Mouse (Mus musculus) urinary bladder, postnatal 25 days (tissue): ENCODE results near the gene Mob3b.
"Not testable (repeated sequence)": the region's sequence is repeated elsewhere in the genome, so short reads cannot be mapped to it uniquely, and the experiment has no call there.

Experiments used
- DNase-seq: peaks from one replicate; pipeline ENCODE4 v3.0.0; 2022; ENCODE audit warnings: low spot score

Gene Mob3b

GRCm38 (mm10) chr4:34966336-34966957 is 190.8 kb downstream of the Mob3b start:
- no peak for DNase-seq

- DNase-seq = no peak
These were observed 192.4 kb downstream of the Mob3b start for GRCm38 (mm10) chr4:34964906-34965305.

- no peak for DNase-seq
These were observed 193.3 kb downstream of the Mob3b start for GRCm38 (mm10) chr4:34963999-34964398.

- DNase-seq = no peak
These were observed 196.3 kb downstream of the Mob3b start for GRCm38 (mm10) chr4:34960781-34961560.

GRCm38 (mm10) chr4:34959477-34959876 is 197.8 kb downstream of the Mob3b start:
- DNase-seq = no peak

- peak; percentile 43 for DNase-seq
These were observed 198.9 kb downstream of the Mob3b start for GRCm38 (mm10) chr4:34958155-34959028.

GRCm38 (mm10) chr4:34953716-34954115 is 203.6 kb downstream of the Mob3b start:
- no peak for DNase-seq

- no peak for DNase-seq
These were observed 210.1 kb downstream of the Mob3b start for GRCm38 (mm10) chr4:34947181-34947580.

- no peak for DNase-seq
These were observed 216.2 kb downstream of the Mob3b start for GRCm38 (mm10) chr4:34941046-34941445.

- DNase-seq = not testable (repeated sequence)
These were observed 228.9 kb downstream of the Mob3b start for GRCm38 (mm10) chr4:34928386-34928785.

GRCm38 (mm10) chr4:34922177-34922870 is 235.0 kb downstream of the Mob3b start:
- DNase-seq = no peak

GRCm38 (mm10) chr4:34917400-34917799 is 239.9 kb downstream of the Mob3b start:
- DNase-seq = no peak

GRCm38 (mm10) chr4:34912171-34912570 is 245.1 kb downstream of the Mob3b start:
- no peak for DNase-seq

- DNase-seq = no peak
These were observed 245.9 kb downstream of the Mob3b start for GRCm38 (mm10) chr4:34911401-34911800.

- no peak for DNase-seq
These were observed 249.2 kb downstream of the Mob3b start for GRCm38 (mm10) chr4:34908127-34908526.

- DNase-seq = no peak
These were observed 250.3 kb downstream of the Mob3b start for GRCm38 (mm10) chr4:34907026-34907425.

GRCm38 (mm10) chr4:34906151-34906550 is 251.1 kb downstream of the Mob3b start:
- DNase-seq = no peak

GRCm38 (mm10) chr4:34905396-34905795 is 251.9 kb downstream of the Mob3b start:
- DNase-seq = no peak

- DNase-seq = not testable (repeated sequence)
These were observed 255.7 kb downstream of the Mob3b start for GRCm38 (mm10) chr4:34901582-34901981.

GRCm38 (mm10) chr4:34901166-34901565 is 256.1 kb downstream of the Mob3b start:
- DNase-seq = no peak

GRCm38 (mm10) chr4:34900155-34900554 is 257.1 kb downstream of the Mob3b start:
- DNase-seq = no peak

GRCm38 (mm10) chr4:34899322-34899721 is 258.0 kb downstream of the Mob3b start:
- no peak for DNase-seq
